Mouse (Mus musculus): ENCODE measurements around the gene Nrsn2. TPM values are rescaled to one million over a fixed set of nuclear protein-coding genes. Genes with fewer than 3 reads are reported as not detected.
"Not testable (repeated sequence)": the region's sequence is repeated elsewhere in the genome, so short reads cannot be mapped to it uniquely, and the experiment has no call there.

Gene Nrsn2
- polyA plus RNA-seq, 1 experiment from 2014 or later = 5.1 TPM

DNA sequence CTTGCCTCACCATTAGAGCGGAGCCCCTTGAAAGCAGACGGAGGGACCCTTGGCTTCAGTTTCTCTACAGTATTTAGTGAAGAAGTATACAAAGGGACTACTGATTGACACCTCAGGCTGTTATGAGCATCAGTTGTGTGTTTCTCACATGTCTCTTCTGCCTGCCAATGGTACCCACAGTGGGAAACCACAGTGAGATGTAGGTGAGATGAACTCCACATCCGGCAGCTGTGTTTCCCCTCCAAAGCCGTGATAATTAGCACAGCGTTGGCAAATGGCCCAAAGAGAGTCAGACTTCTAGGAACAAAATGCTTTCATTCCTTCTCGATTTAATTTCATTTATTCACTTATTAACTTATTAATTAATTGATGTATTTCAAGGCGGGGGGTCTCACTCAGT is 4.3 kb downstream of the Nrsn2 start:
- peaks cover 36% of the 10 kb centered on the region for H3K4me1 ChIP-seq (replicated peaks)
- H3K9me3 ChIP-seq = no peaks in the 10 kb centered on the region
- no peak overlapping the region for H3K27ac ChIP-seq
- no peak for DNase-seq (ENCODE audit: low spot score)
- no peaks in the 10 kb centered on the region for H3K36me3 ChIP-seq
- peaks cover 53% of the 10 kb centered on the region for H3K27me3 ChIP-seq (ENCODE audit: insufficient read depth, poor library complexity, severe bottlenecking)
- WGBS = 89% methylated on average over 7 of the region's 7 CpGs
- no peak overlapping the region for H3K4me3 ChIP-seq

DNA sequence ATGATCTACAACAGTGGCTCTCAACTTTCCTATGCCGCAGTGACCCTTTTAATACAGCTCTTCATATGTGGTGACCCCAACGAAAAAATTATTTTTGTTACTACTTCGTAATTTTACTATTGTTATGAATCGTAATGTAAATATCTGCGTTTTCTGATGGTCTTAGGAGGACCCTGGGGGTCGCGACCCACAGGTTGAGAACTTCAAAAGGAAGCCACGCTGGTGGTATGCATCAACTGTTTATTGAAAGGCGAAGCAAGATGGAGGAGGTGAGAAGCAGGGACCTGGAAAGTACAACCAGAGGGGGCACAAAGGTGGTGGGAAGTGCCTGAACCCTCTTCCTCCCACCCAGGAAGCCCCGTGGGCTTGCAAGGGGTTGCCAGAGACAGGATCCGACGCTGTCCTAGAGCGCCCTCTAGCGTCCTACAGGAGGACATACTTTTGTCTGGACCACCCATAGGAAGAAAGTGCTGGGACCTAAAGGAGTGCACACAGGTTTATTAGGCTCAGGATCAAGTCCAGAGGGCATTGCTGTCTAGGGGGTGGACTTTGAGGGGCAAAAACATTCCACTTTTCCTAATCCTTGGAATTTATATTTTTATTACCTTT is 7.8 kb downstream of the Nrsn2 start:
- Histone ChIP-seq H3K27me3 (ENCODE audit: insufficient read depth, poor library complexity, severe bottlenecking) (peaks cover 18% of the 10 kb centered on the region), H3K36me3 (no peaks in the 10 kb centered on the region), H3K4me1 (replicated peaks) (peaks cover 8% of the 10 kb centered on the region), H3K27ac (no peak overlapping the region), H3K9me3 (no peaks in the 10 kb centered on the region), H3K4me3 (no peak overlapping the region)
- 28% methylated on average over 14 of the region's 14 CpGs for WGBS
- DNase-seq (ENCODE audit: low spot score) = peak; percentile 65

DNA sequence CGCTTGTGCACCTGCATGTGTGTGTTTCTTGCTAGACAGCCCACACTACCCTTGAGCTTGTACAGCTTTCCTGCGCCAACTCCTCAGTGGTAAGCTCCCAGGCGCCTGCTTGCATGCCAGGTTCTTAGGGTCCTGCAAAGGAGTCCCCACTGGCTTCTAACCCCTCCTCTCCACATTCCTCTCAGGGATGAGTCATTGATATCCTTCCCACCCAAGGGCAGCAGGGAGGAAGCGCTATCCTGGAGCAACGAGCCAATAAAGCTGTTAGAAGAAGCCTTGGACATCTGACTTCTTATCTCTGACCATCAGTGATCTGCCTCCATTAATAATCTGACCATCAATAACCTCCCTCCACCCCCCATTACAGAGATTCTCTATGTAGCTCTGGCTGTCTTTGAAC is 8.5 kb downstream of the Nrsn2 start:
- Histone ChIP-seq H3K4me1 (replicated peaks) (peaks cover 11% of the 10 kb centered on the region), H3K27ac (no peak overlapping the region), H3K27me3 (ENCODE audit: insufficient read depth, poor library complexity, severe bottlenecking) (peaks cover 15% of the 10 kb centered on the region), H3K4me3 (no peak overlapping the region), H3K36me3 (no peaks in the 10 kb centered on the region), H3K9me3 (no peaks in the 10 kb centered on the region)
- DNase-seq (ENCODE audit: low spot score) = no peak
- WGBS = 87% methylated on average over 5 of the region's 5 CpGs

DNA sequence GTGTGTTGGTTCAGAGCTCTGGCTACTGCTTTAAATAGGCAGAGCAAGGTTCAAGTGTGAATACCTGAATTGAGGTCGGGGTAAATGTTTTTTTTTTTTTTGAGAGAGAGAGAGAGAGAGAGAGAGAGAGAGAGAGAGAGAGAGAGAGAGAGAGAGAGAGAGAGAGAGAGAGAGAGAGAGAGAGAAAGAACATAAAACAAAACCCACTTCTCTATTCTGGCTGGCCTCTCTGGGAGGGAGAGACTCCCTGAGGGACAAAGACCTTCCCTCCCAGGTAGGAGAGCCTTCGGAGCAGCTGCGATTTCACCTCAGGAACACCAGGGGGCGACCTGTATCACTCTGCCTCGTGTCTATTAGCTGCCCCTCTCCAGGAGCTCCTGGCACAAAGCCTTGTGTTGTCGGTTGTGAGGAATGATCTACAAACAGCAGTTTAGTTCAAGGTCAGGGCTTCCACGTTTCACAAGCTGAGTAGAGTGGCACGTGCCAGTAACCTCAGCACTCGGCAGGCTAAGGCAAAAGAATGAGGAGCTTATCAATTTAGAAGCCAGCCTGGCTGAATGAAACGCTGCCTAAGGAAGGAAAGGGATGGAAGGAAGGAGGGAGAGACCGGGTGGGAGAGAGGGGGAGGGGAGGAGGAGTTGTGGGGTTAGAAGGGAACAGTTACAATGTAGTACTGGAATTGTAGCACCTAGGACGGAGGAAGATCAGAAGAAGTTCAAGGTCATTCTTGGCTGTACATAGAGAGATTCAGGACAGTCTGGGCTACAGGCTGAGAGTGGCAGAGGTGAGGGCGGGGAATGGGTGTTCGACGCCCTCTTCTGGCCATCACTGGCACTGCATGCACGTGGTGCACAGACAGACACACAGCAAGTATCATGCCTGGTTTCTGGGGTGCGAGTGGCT is 12.9 kb downstream of the Nrsn2 start:
- H3K9me3 ChIP-seq = no peaks in the 10 kb centered on the region
- 12% methylated on average over 17 of the region's 17 CpGs for WGBS
- peaks cover 7% of the 10 kb centered on the region; the same call in 1 of the 2 replicates for H3K4me1 ChIP-seq (replicated peaks)
- H3K27me3 ChIP-seq (ENCODE audit: insufficient read depth, poor library complexity, severe bottlenecking) = no peaks in the 10 kb centered on the region
- H3K27ac ChIP-seq = peak overlapping the region; percentile 81
- H3K4me3 ChIP-seq = peak overlapping the region; percentile 32
- peak; percentile 76 for DNase-seq (ENCODE audit: low spot score)
- no peaks in the 10 kb centered on the region for H3K36me3 ChIP-seq

DNA sequence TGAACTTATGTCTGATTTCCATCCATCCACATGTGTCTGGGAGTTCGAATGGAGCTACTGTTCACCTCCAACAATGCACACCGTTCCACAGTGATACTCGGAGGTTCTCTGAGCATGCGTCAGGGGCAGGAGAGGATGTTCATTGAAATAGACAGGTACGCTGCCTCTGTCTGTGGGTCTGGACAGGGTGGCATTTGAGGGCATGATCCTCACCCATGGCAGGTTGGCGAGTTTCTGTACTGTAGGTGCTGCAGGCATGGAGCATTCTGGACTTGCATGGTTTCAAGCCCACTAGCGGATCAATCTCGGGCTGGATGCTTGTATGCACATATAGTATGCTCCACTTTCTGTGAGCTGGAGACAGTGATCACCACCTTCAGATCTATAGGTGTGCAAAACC is 15.2 kb downstream of the Nrsn2 start:
- DNase-seq (ENCODE audit: low spot score) = no peak
- Histone ChIP-seq H3K36me3 (no peaks in the 10 kb centered on the region), H3K4me3 (no peak overlapping the region), H3K27me3 (ENCODE audit: insufficient read depth, poor library complexity, severe bottlenecking) (no peaks in the 10 kb centered on the region), H3K27ac (no peak overlapping the region), H3K4me1 (replicated peaks) (peaks cover 7% of the 10 kb centered on the region; the same call in 1 of the 2 replicates), H3K9me3 (no peaks in the 10 kb centered on the region)
- 90% methylated on average over 8 of the region's 8 CpGs for WGBS

DNA sequence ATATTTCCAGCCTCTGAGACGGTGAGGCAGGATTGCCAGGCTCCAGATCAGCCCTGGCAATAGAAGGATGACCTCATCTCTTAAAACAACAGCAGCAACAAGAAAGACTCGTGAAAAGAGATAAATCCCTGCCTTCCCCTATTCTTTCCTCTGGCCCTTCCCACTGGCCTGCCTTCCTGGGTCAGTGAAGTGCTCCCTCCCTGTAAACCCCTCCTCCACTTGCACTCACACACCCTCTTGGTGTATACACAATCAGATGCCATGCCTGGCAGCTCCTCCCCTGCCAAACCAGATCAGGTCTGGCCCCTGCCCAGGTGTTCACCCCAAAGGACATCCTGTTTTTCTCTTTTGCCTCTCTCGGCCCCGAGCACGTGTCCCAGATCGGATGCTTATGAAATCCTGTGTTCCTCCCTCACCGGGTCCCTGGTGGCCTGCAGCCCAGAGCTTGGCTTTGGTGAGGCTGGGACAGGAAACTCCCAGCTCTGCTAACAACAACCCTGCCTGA is 16.1 kb downstream of the Nrsn2 start:
- Histone ChIP-seq H3K27me3 (ENCODE audit: insufficient read depth, poor library complexity, severe bottlenecking) (no peaks in the 10 kb centered on the region), H3K9me3 (no peaks in the 10 kb centered on the region), H3K4me3 (no peak overlapping the region), H3K27ac (no peak overlapping the region), H3K36me3 (no peaks in the 10 kb centered on the region), H3K4me1 (replicated peaks) (peaks cover 7% of the 10 kb centered on the region; the same call in 1 of the 2 replicates)
- no peak for DNase-seq (ENCODE audit: low spot score)
- 70% methylated on average over 7 of the region's 7 CpGs for WGBS

DNA sequence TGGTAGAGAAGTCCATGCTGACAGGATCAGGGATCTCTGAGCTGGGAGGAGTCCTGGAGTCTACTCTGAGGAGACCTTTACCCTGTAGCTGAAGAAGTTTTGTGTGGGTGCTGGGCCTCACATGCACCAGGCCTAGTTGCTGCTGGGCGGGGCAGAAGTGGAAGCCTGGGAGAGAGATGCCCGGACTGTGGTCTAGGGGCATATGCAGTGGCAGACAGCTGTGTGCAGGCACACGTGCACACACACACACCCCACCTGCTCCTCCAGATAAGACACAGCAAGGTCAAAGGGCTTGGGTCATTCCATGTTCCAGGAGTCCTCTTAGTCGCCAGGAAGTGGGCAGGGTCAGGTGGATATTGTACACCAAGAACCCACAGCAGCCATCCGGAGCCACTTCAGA is 16.8 kb downstream of the Nrsn2 start:
- Histone ChIP-seq H3K27ac (no peak overlapping the region), H3K36me3 (no peaks in the 10 kb centered on the region), H3K9me3 (no peaks in the 10 kb centered on the region), H3K27me3 (ENCODE audit: insufficient read depth, poor library complexity, severe bottlenecking) (no peaks in the 10 kb centered on the region), H3K4me3 (no peak overlapping the region), H3K4me1 (replicated peaks) (peaks cover 7% of the 10 kb centered on the region; the same call in 1 of the 2 replicates)
- 82% methylated on average over 5 of the region's 5 CpGs for WGBS
- DNase-seq (ENCODE audit: low spot score) = no peak

DNA sequence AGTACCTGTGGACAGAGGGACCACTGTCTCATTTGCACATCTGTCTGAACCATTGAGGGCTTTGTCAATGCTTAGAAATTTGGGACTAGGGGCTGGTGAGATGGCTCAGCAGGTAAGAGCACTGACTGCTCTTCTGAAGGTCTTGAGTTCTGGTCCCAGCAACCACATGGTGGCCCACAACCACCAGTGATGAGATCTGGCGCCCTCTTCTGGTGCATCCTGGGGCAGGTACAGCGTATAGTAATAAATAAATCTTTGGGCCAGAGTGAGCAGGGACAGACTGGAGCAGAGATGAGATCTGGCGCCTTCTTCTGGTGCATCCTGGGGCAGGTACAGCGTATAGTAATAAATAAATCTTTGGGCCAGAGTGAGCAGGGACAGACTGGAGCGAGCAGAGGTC is 17.5 kb downstream of the Nrsn2 start:
- H3K36me3 ChIP-seq; H3K4me1 ChIP-seq (replicated peaks); DNase-seq (ENCODE audit: low spot score); H3K9me3 ChIP-seq; H3K27me3 ChIP-seq (ENCODE audit: insufficient read depth, poor library complexity, severe bottlenecking); H3K4me3 ChIP-seq; H3K27ac ChIP-seq: not testable (repeated sequence)
- 73% methylated on average over 5 of the region's 5 CpGs for WGBS

DNA sequence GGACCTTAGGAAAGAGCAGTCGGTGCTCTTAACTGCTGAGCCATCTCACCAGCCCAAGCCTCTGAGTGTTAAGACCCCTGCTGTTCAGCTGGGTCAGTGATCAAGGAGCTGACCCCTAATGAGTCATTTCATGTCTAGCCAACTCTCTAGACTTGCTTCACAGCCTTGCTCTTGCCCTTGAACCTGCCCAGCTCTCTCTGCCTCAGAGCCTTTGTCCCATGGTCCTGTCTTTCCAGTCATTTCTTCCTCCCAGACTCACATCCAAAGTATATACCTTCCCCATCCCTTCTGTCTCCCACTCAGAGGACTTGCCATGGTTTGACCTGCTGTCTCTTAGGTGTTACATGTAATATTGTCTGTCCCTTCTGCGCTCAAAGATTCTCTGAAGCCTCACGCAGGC is 19.2 kb downstream of the Nrsn2 start:
- no peaks in the 10 kb centered on the region for H3K36me3 ChIP-seq
- no peak for DNase-seq (ENCODE audit: low spot score)
- H3K27ac ChIP-seq = no peak overlapping the region
- no peaks in the 10 kb centered on the region for H3K4me1 ChIP-seq (replicated peaks)
- H3K27me3 ChIP-seq (ENCODE audit: insufficient read depth, poor library complexity, severe bottlenecking) = no peaks in the 10 kb centered on the region
- H3K9me3 ChIP-seq = no peaks in the 10 kb centered on the region
- 83% methylated on average over 3 of the region's 3 CpGs for WGBS
- H3K4me3 ChIP-seq = no peak overlapping the region

DNA sequence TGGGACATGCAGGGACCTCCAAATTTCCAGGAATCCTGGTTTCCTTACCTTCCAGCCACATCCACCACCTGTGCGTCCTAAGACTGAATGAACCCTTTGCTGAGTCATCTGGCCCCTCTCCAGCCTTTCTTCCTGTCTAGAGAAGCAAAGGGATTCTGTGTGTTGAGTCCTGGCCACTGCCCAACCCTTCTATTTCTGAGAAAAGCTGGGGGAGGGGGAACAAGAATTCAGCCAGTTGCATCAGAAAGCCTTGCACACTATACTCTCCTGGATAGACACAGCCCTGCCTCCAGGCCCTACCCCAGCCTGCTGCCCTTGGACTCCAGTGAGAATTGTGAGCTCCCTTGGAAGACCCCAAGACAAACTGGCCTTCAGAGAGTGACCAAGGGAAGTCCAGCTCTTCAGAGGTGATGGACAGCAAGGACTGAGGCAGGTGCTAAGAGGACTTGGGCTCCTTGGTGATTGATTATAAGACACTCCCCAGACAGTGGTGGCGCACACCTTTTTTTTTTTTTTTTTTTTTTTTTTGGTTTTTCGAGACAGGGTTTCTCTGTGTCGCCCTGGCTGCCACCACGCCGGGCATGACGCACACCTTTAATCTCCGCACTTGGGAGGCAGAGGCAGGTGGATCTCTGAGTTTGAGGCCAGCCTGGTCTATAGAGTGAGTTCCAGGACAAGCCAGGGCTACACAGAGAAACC is 26.4 kb downstream of the Nrsn2 start:
- H3K9me3 ChIP-seq = no peaks in the 10 kb centered on the region
- no peak for DNase-seq (ENCODE audit: low spot score)
- 0 out of 2 replicates have a peak overlapping the region, but pooled peaks have one; percentile 8 for H3K27ac ChIP-seq
- H3K4me3 ChIP-seq = no peak overlapping the region
- no peaks in the 10 kb centered on the region for H3K36me3 ChIP-seq
- 85% methylated on average over 8 of the region's 8 CpGs for WGBS
- H3K27me3 ChIP-seq (ENCODE audit: insufficient read depth, poor library complexity, severe bottlenecking) = peaks cover 13% of the 10 kb centered on the region
- H3K4me1 ChIP-seq (replicated peaks) = peaks cover 3% of the 10 kb centered on the region; the same call in 1 of the 2 replicates

DNA sequence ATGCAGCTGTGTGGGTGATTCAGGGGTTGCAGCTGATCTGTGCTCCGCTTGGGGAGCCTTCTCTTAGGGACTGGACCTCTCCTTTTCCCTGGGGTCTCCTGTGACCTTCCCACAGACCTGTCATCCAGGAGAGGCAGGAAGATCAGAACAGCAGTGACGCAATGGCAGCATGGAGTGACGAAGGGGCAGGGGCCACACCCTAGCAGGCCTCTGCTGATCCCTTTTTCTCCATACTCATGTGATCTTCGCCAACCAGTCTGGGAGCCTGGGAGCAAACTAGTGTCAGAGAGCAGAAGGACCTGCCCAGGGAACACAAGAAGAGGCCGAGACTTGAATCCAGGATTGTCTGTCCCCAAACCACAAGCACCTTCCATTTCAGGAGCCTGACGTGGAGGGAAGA is 27.2 kb downstream of the Nrsn2 start:
- Histone ChIP-seq H3K27ac (no peak overlapping the region), H3K4me1 (replicated peaks) (peaks cover 8% of the 10 kb centered on the region), H3K4me3 (no peak overlapping the region), H3K9me3 (no peaks in the 10 kb centered on the region), H3K36me3 (no peaks in the 10 kb centered on the region), H3K27me3 (ENCODE audit: insufficient read depth, poor library complexity, severe bottlenecking) (peaks cover 20% of the 10 kb centered on the region)
- no peak for DNase-seq (ENCODE audit: low spot score)
- WGBS = 80% methylated on average over 6 of the region's 6 CpGs

DNA sequence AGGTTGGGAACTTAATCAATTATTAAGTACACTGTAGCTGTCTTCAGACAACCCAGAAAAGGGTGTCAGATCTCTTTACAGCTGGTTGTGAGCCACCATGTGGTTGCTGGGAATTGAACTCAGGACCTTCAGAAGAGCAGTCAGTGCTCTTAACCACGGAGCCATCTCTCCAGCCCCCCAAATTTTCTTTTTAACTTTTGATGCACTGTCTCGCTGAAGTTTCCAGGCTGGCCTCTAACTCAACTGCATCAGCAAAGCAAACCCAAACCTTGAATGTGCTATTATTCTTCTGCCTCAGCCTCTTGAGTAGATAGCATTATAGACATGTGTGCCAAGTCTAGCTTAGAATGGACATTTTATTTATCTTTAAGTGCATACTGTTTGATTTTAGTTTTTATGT is 28.7 kb downstream of the Nrsn2 start:
- 82% methylated on average over 2 of the region's 2 CpGs for WGBS
- Histone ChIP-seq H3K27me3 (ENCODE audit: insufficient read depth, poor library complexity, severe bottlenecking) (peaks cover 25% of the 10 kb centered on the region), H3K4me3 (no peak overlapping the region)

More for the DNA sequence above, 28.7 kb downstream of the Nrsn2 start:
- H3K27ac ChIP-seq = no peak overlapping the region
- DNase-seq (ENCODE audit: low spot score) = no peak
- no peaks in the 10 kb centered on the region for H3K36me3 ChIP-seq
- H3K4me1 ChIP-seq (replicated peaks) = peaks cover 22% of the 10 kb centered on the region
- no peaks in the 10 kb centered on the region for H3K9me3 ChIP-seq

Data from hindbrain, embryonic 10.5 days (tissue).